Mouse (Mus musculus) B cell, adult (primary cell): ENCODE results near the gene Gcg. TPM values are rescaled to one million over a fixed set of nuclear protein-coding genes. Genes with fewer than 3 reads are reported as not detected.

ENCODE experiments used
- total RNA-seq: library from RNA; stranded (reverse); gene quantifications from 4 replicates; pipeline ENCODE4 v1.2.4, GENCODE M21; 2023; ENCODE audit not compliant: inconsistent age

Gene Gcg
- not detected in 4 replicates for total RNA-seq

GRCm38 (mm10) chr2:62483550-62483949, at the start of gene Gcg:
Gcg (minus strand) TSS chr2:62483650.

Other genes with a start within 250 kb of the Gcg start
- 88.7 to 106 TPM (median 94.0 TPM) in 4 replicates for gene Dpp4, start 71.4 kb downstream of the Gcg start, total RNA-seq
- gene Fap, start 90.4 kb upstream of the Gcg start, total RNA-seq: not detected in 4 replicates
- 2.6 to 6.1 TPM (median 3.8 TPM) in 4 replicates for gene Ifih1, start 162.6 kb upstream of the Gcg start, total RNA-seq
- 0.63 to 2.3 TPM (median 1.2 TPM) in 4 replicates for gene Gca, start 180.6 kb upstream of the Gcg start, total RNA-seq